Mouse (Mus musculus): ENCODE results near the gene Zfp112. TPM values are rescaled to one million over a fixed set of nuclear protein-coding genes. Genes with fewer than 3 reads are reported as not detected.
A peak's percentile ranks its signal among the peaks of the same experiment; 100 is the strongest.
"Not testable (repeated sequence)": the region's sequence is repeated elsewhere in the genome, so short reads cannot be mapped to it uniquely, and the experiment has no call there.

Zfp112 gene
- total RNA-seq (2014; rRNA removed; ENCODE audit: low replicate concordance): 2.2 and 4.3 TPM in 2 replicates
- 3.8 and 3.9 TPM in 2 replicates for polyA plus RNA-seq (2015; fragmentation: Nextera tagmentation; extraction: Ambion mirVana)

DNA sequence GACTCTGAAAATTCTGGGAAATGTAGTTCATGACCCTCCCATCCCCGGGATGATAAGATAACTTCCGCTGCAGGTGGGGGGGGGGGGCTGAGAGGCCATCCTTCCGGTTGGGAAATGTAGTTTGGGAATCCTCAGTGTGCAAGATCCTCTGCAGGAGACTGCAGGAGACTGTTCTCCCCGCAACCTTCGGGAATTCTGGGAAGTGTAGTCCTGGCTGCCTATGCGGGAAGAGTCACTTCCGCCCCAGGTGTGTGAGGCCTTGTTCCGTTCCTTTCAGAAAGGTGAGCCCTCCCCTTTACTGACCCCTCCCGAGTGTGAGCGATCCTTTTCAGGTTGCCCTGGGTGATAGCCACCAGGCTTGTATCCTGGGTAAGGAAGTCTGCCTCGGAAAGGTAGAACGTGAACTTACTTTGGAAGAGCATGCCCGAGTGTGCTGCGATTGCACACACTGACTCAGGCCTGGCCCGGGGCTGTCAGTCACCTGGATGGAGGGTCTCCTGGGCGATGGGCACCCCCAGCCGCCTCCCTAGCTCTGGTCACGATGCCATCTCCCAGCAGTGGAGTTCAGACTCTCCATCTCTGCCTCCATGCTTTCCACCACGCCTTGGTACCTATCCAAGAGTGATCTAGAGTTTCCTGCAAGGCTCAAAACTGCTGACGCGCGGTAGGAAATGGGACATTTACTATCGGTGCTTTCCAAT lies at the start of gene Zfp112:
Gene Zfp112, plus strand, starts transcription at position 159 of the 701 bp plus-strand sequence.
- WGBS: 2% methylated on average over 23 of the region's 23 CpGs
- peak within 1 kb of the TSS; percentile 71 for H3K4me3 ChIP-seq (ENCODE audit: low read depth, low read length)
- H3K4me1 ChIP-seq (ENCODE audit: control insufficient read depth, insufficient read depth): peaks cover 7% of the 10 kb centered on the region; the same call in 1 of the 2 replicates
- peaks cover 21% of the 10 kb centered on the region for H3K9me3 ChIP-seq (replicated peaks; ENCODE audit: control insufficient read depth, low read length)
- DNase-seq (ENCODE audit: low spot score): peak; percentile 94
- H3K9ac ChIP-seq (replicated peaks; ENCODE audit: low read depth, low read length): peak within 1 kb of the TSS; percentile 67
- H3K27ac ChIP-seq (ENCODE audit: low read depth): peak within 1 kb of the TSS; percentile 84
- peaks cover 15% of the 10 kb centered on the region for H3K36me3 ChIP-seq (replicated peaks; ENCODE audit: control insufficient read depth, insufficient read depth, low read length)
- TF ChIP-seq EP300 (IDR thresholded peaks at IDR 0.05; ENCODE audit: low read depth): peak; percentile 73; the same call in 1 of the 2 replicates
- no peak for TF ChIP-seq CTCF (IDR thresholded peaks at IDR 0.05; ENCODE audit: low read depth)
- H3K4me2 ChIP-seq (ENCODE audit: low read depth, low read length): peak within 1 kb of the TSS; percentile 82
- no peaks in the 10 kb centered on the region for H3K27me3 ChIP-seq (ENCODE audit: control insufficient read depth, insufficient read depth, low read length)
- peak; percentile 98 for ATAC-seq (ENCODE audit: insufficient read depth, low read depth)

DNA sequence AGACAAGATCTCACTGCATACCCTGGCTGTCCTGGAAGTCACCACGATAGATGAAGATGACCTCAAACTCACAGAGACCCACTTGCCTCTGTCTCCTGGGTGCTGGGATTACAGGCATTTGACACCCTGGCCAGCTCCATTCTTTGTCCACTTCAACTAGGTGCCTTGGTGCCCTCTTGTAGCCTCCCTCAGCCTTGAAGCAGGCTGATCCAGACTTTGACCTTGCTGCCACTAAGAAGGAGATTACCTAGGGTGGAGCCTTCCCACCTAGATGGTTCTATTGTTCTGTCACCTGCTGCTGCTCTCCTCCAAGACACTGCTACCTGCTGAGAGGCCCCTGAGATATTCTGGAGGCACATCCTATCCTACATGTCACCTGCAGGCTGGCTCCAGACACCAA lies 37.7 kb upstream of the Zfp112 start:
- not testable (repeated sequence) for H3K36me3 ChIP-seq (replicated peaks; ENCODE audit: control insufficient read depth, insufficient read depth, low read length); H3K4me1 ChIP-seq (ENCODE audit: control insufficient read depth, insufficient read depth); H3K27ac ChIP-seq (ENCODE audit: low read depth); H3K27me3 ChIP-seq (ENCODE audit: control insufficient read depth, insufficient read depth, low read length); ATAC-seq (ENCODE audit: insufficient read depth, low read depth); DNase-seq (ENCODE audit: low spot score); H3K4me2 ChIP-seq (ENCODE audit: low read depth, low read length); H3K4me3 ChIP-seq (ENCODE audit: low read depth, low read length); H3K9ac ChIP-seq (replicated peaks; ENCODE audit: low read depth, low read length); H3K9me3 ChIP-seq (replicated peaks; ENCODE audit: control insufficient read depth, low read length)
- WGBS: 44% methylated on average over 1 of the region's 1 CpGs

DNA sequence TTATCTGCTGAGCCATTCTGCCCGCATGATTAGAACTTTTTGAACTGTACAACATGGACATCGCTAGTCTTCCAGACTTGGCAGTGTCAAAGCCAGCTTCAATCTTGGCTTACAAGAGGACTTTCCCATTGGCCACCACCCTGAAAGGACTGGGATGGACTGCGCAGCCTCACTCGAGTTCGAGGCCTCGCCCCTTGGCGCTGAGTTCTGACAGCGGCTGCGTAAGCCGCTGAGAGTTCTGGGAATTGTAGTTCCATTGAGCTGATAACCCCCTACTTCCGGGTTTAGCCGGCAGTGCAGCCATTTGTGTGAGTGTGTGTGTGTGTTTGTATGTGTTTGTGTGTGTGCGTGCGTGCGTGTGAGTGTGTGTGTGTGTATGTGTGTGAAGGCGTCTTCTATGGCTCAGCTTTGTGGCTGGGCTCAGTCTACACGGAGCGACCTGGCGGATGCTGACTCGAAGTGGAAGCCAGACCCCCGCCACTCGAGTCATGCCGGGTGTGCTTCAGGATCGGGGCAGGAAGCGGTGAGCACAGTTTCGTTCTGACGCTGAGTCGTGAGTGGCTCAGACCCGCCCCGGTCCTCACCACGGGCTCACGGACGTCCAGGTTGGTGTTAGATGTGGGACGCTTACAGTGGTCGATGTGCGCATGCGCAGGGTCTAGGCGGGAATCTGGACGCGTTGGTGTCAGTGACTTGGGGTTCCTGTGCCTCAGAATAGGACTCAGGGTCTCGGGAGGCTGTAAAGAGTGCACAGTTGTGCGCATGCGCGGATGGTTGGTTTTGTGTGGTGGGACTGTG lies 30.3 kb upstream of the Zfp112 start, which contains the start of gene Zfp180:
Gene Zfp180, plus strand, starts transcription at position 291 of the 798 bp plus-strand sequence.
- WGBS: 22% methylated on average over 44 of the region's 44 CpGs
- peak within 1 kb of the TSS; percentile 59 for H3K27ac ChIP-seq (ENCODE audit: low read depth)
- TF ChIP-seq CTCF (IDR thresholded peaks at IDR 0.05; ENCODE audit: low read depth) (no peak), EP300 (IDR thresholded peaks at IDR 0.05; ENCODE audit: low read depth) (no peak)
- ATAC-seq (ENCODE audit: insufficient read depth, low read depth) (peak; percentile 99), DNase-seq (ENCODE audit: low spot score) (peak; percentile 97)
- peak within 1 kb of the TSS; percentile 67 for H3K4me3 ChIP-seq (ENCODE audit: low read depth, low read length)
- peak within 1 kb of the TSS; percentile 73 for H3K4me2 ChIP-seq (ENCODE audit: low read depth, low read length)
- no peaks in the 10 kb centered on the region for H3K9me3 ChIP-seq (replicated peaks; ENCODE audit: control insufficient read depth, low read length)
- H3K36me3 ChIP-seq (replicated peaks; ENCODE audit: control insufficient read depth, insufficient read depth, low read length): 0 out of 2 replicates have a peak, but pooled peaks cover under 1% of the 10 kb centered on the region
- no peaks in the 10 kb centered on the region for H3K27me3 ChIP-seq (ENCODE audit: control insufficient read depth, insufficient read depth, low read length)
- peaks cover 10% of the 10 kb centered on the region; the same call in 1 of the 2 replicates for H3K4me1 ChIP-seq (ENCODE audit: control insufficient read depth, insufficient read depth)
- peak within 1 kb of the TSS; percentile 58 for H3K9ac ChIP-seq (replicated peaks; ENCODE audit: low read depth, low read length)

DNA sequence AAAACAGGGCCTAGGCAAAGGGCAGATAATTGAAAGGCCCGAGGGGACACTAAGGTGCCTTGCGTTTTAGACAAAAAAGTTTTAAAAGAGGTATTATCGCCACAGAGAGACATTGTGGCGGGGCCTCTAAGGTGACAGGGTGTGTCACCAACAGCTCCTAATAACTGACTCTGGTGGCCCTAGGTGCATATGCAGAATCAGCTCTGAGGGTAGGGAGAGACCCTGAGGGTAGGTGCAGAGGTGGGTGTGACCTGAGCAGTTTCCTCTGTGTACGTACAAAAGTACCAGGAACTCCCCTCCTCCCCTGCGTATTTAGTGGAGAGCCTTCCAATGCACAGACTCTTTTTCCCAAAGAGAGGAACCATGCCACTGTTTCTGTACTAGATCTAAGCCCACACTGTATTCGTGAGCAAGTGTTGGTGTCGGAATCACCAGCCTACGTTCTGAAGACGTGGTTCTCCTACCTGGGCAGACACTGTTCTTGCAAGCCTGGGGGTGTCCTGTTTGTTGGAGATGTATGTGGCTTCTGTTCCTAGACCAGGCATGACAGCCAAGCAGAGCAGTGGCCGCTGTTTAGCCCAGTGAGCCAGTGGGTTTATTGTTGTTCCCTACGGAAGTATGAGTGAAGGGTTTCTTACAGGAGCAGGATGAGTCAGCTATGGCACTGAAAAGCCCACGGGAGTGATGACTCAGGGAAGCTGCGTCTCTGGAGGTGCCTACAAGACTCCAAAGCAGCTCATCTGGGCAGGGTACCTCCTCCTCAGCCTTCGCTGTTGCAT lies 29.5 kb upstream of the Zfp112 start:
- Histone ChIP-seq H3K4me3 (ENCODE audit: low read depth, low read length) (peak overlapping the region; percentile 67), H3K4me2 (ENCODE audit: low read depth, low read length) (peak overlapping the region; percentile 73), H3K9ac (replicated peaks; ENCODE audit: low read depth, low read length) (peak overlapping the region; percentile 58), H3K27ac (ENCODE audit: low read depth) (peak overlapping the region; percentile 59), H3K36me3 (replicated peaks; ENCODE audit: control insufficient read depth, insufficient read depth, low read length) (0 out of 2 replicates have a peak, but pooled peaks cover 8% of the 10 kb centered on the region), H3K27me3 (ENCODE audit: control insufficient read depth, insufficient read depth, low read length) (no peaks in the 10 kb centered on the region), H3K9me3 (replicated peaks; ENCODE audit: control insufficient read depth, low read length) (no peaks in the 10 kb centered on the region), H3K4me1 (ENCODE audit: control insufficient read depth, insufficient read depth) (peaks cover 10% of the 10 kb centered on the region; the same call in 1 of the 2 replicates)
- TF ChIP-seq CTCF (IDR thresholded peaks at IDR 0.05; ENCODE audit: low read depth) (no peak), EP300 (IDR thresholded peaks at IDR 0.05; ENCODE audit: low read depth) (no peak)
- DNase-seq (ENCODE audit: low spot score) (no peak), ATAC-seq (ENCODE audit: insufficient read depth, low read depth) (no peak)
- WGBS: 39% methylated on average over 15 of the region's 15 CpGs

DNA sequence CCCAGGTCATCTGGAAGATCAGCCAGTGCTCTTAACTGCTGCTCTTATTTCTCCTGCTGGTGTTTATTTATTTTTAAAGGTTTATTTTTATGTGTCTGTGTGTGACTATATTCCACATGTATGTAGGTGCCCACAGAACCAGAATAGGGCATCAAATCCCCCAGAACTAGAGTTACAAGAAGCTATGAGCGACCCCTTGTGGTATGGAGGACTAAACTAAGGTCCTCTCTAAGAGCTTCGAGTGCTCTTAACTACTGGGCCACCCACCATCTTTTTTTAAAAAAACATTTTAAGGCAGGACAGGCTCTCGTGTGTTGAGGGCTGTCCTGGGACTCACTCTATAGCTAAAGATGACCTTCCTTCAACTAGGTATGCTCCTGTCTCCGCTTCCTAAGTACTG lies 25.2 kb upstream of the Zfp112 start:
- Histone ChIP-seq H3K36me3 (replicated peaks; ENCODE audit: control insufficient read depth, insufficient read depth, low read length) (0 out of 2 replicates have a peak, but pooled peaks cover 12% of the 10 kb centered on the region), H3K27me3 (ENCODE audit: control insufficient read depth, insufficient read depth, low read length) (no peaks in the 10 kb centered on the region), H3K9me3 (replicated peaks; ENCODE audit: control insufficient read depth, low read length) (no peaks in the 10 kb centered on the region), H3K4me1 (ENCODE audit: control insufficient read depth, insufficient read depth) (peaks cover 10% of the 10 kb centered on the region; the same call in 1 of the 2 replicates), H3K9ac (replicated peaks; ENCODE audit: low read depth, low read length) (no peak overlapping the region), H3K4me3 (ENCODE audit: low read depth, low read length) (no peak overlapping the region), H3K4me2 (ENCODE audit: low read depth, low read length) (no peak overlapping the region), H3K27ac (ENCODE audit: low read depth) (no peak overlapping the region)
- no peak for DNase-seq (ENCODE audit: low spot score)
- no peak for ATAC-seq (ENCODE audit: insufficient read depth, low read depth)
- 92% methylated on average over 4 of the region's 4 CpGs for WGBS
- no peak for TF ChIP-seq CTCF (IDR thresholded peaks at IDR 0.05; ENCODE audit: low read depth)
- TF ChIP-seq EP300 (IDR thresholded peaks at IDR 0.05; ENCODE audit: low read depth): no peak

Data from heart, postnatal 0 days (tissue).